Mouse (Mus musculus) MEL (cell line): ENCODE data around the gene Tsen2. TPM values are rescaled to one million over a fixed set of nuclear protein-coding genes. Genes with fewer than 3 reads are reported as not detected.

Source experiments
- DNase-seq: peaks from one replicate; pipeline ENCODE4 v3.0.0; 2011; ENCODE audit warnings: low read depth, low spot score
- H3K27ac ChIP-seq: 2 replicates; pipeline ENCODE4 v1.5.1; 2012; ENCODE audit warnings: low read depth, mild to moderate bottlenecking, control low read depth, low read length, moderate library complexity; ENCODE audit not compliant: control insufficient read depth
- H3K27me3 ChIP-seq, 2 experiments: fragments of 150-350 bp in 1 of 2; sonication (generic) in 1 of 2; 2 replicates each; pipeline ENCODE4 v1.6.1; 2012; ENCODE audit warnings: low read length in 2 of 2, mild to moderate bottlenecking in 2 of 2, improper control_type of control experiment in 1 of 2, moderate library complexity in 1 of 2; ENCODE audit not compliant: insufficient read depth in 2 of 2, control insufficient read depth in 1 of 2
- H3K36me3 ChIP-seq, 2 experiments: 2 replicates each; pipeline ENCODE4 v1.6.1; 2012 to 2014; ENCODE audit warnings: low read length in 2 of 2, improper control_type of control experiment in 1 of 2, inconsistent platforms in 1 of 2, mild to moderate bottlenecking in 1 of 2; ENCODE audit not compliant: insufficient read depth in 2 of 2, control insufficient read depth in 1 of 2
- H3K4me1 ChIP-seq, 2 experiments: fragments of 150-350 bp in 1 of 2; sonication (generic) in 1 of 2; 2 replicates each; pipeline ENCODE4 v1.6.1; 2012; ENCODE audit warnings: low read length in 2 of 2, improper control_type of control experiment in 1 of 2, mild to moderate bottlenecking in 1 of 2; ENCODE audit not compliant: insufficient read depth in 2 of 2, control insufficient read depth in 1 of 2
- H3K4me3 ChIP-seq, 2 experiments: fragments of 150-350 bp in 1 of 2; sonication (generic) in 1 of 2; 2 replicates each; pipeline ENCODE4 v1.5.1; 2012; ENCODE audit warnings: low read depth in 2 of 2, low read length in 2 of 2, mild to moderate bottlenecking in 2 of 2, moderate library complexity in 2 of 2, control low read depth in 1 of 2, improper control_type of control experiment in 1 of 2; ENCODE audit not compliant: control insufficient read depth in 1 of 2, insufficient read depth in 1 of 2
- H3K79me2 ChIP-seq: 2 replicates; pipeline ENCODE4 v1.6.1; 2012; ENCODE audit warnings: mild to moderate bottlenecking, low read length, moderate library complexity; ENCODE audit not compliant: control insufficient read depth, poor library complexity, insufficient read depth
- H3K9ac ChIP-seq: 2 replicates; pipeline ENCODE4 v1.6.1; 2012; ENCODE audit warnings: low read depth, mild to moderate bottlenecking, control low read depth, low read length, moderate library complexity; ENCODE audit not compliant: control insufficient read depth, poor library complexity, severe bottlenecking
- H3K9me3 ChIP-seq: fragments of 150-350 bp; sonication (generic); replicated peaks from 2 replicates; pipeline ENCODE4 v1.6.1; 2012; ENCODE audit warnings: mild to moderate bottlenecking, low read length, improper control_type of control experiment, moderate library complexity; ENCODE audit not compliant: insufficient read depth
- CHD1 ChIP-seq: IDR thresholded peaks from 2 replicates; pipeline ENCODE4 v1.6.1; 2012; ENCODE audit warnings: low read depth, mild to moderate bottlenecking, inconsistent platforms, low read length, improper control_type of control experiment
- CHD2 ChIP-seq: IDR thresholded peaks from 2 replicates; pipeline ENCODE4 v1.6.1; 2011; ENCODE audit warnings: low read length, improper control_type of control experiment
- CTCF ChIP-seq, 3 experiments: IDR thresholded peaks in 2 of 3; conservative IDR thresholded peaks in 1 of 3; 2 replicates each; pipeline ENCODE4 v1.5.1; 2011 to 2012; ENCODE audit warnings: low read length in 3 of 3, low read depth in 2 of 3, mild to moderate bottlenecking in 2 of 3, improper control_type of control experiment in 1 of 3, inconsistent platforms in 1 of 3, mixed read lengths in 1 of 3, moderate library complexity in 1 of 3; ENCODE audit not compliant: control insufficient read depth in 1 of 3, insufficient read depth in 1 of 3, poor library complexity in 1 of 3, severe bottlenecking in 1 of 3
- GABPA ChIP-seq: IDR thresholded peaks from 2 replicates; pipeline ENCODE4 v1.6.1; 2012; ENCODE audit warnings: low read depth, mild to moderate bottlenecking, inconsistent platforms, low read length, improper control_type of control experiment, moderate library complexity
- GATA1 ChIP-seq: IDR thresholded peaks from 2 replicates; pipeline ENCODE4 v1.6.1; 2011; ENCODE audit warnings: low read depth, low read length, improper control_type of control experiment
- HCFC1 ChIP-seq: IDR thresholded peaks from 2 replicates; pipeline ENCODE4 v1.6.1; 2012; ENCODE audit warnings: low read depth, mild to moderate bottlenecking, inconsistent platforms, low read length, improper control_type of control experiment, moderate library complexity
- JUND ChIP-seq: IDR thresholded peaks from 2 replicates; pipeline ENCODE4 v1.6.1; 2011; ENCODE audit warnings: low read depth, mild to moderate bottlenecking, improper control_type of control experiment, low read length
- KAT2A ChIP-seq: conservative IDR thresholded peaks from 2 replicates; pipeline ENCODE4 v1.6.1; 2012; ENCODE audit warnings: low read depth, low read length, improper control_type of control experiment, inconsistent platforms
- MAX ChIP-seq: IDR thresholded peaks from 2 replicates; pipeline ENCODE4 v1.6.1; 2011; ENCODE audit warnings: low read length, improper control_type of control experiment
- MYB ChIP-seq: IDR thresholded peaks from 2 replicates; pipeline ENCODE4 v1.6.1; 2011; ENCODE audit warnings: mild to moderate bottlenecking, low read depth, low read length, improper control_type of control experiment
- NELFE ChIP-seq: IDR thresholded peaks from 2 replicates; pipeline ENCODE4 v1.6.1; 2011; ENCODE audit warnings: low read depth, low read length, improper control_type of control experiment
- NRF1 ChIP-seq: IDR thresholded peaks from 2 replicates; pipeline ENCODE4 v1.6.1; 2014; ENCODE audit warnings: low read depth, mild to moderate bottlenecking, inconsistent platforms, low read length, improper control_type of control experiment, moderate library complexity; ENCODE audit not compliant: poor library complexity, insufficient read depth, severe bottlenecking
- POLR2AphosphoS5 ChIP-seq: IDR thresholded peaks from 2 replicates; pipeline ENCODE4 v1.6.1; 2012; ENCODE audit warnings: low read depth, borderline replicate concordance, mild to moderate bottlenecking, inconsistent platforms, low read length, moderate library complexity, mixed read lengths
- RAD21 ChIP-seq: IDR thresholded peaks from 2 replicates; pipeline ENCODE4 v1.6.1; 2011; ENCODE audit warnings: mild to moderate bottlenecking, low read depth, low read length, improper control_type of control experiment
- RCOR1 ChIP-seq: IDR thresholded peaks from 2 replicates; pipeline ENCODE4 v1.6.1; 2012; ENCODE audit warnings: low read depth, mild to moderate bottlenecking, inconsistent platforms, low read length, improper control_type of control experiment
- SMC3 ChIP-seq: IDR thresholded peaks from 2 replicates; pipeline ENCODE4 v1.6.1; 2011; ENCODE audit warnings: low read depth, low read length, improper control_type of control experiment
- TAL1 ChIP-seq: IDR thresholded peaks from 2 replicates; pipeline ENCODE4 v1.6.1; 2012; ENCODE audit warnings: mild to moderate bottlenecking, inconsistent platforms, low read length, moderate library complexity, mixed read lengths
- TBP ChIP-seq: IDR thresholded peaks from 2 replicates; pipeline ENCODE4 v1.8.0; 2011; ENCODE audit warnings: low read depth, low read length, improper control_type of control experiment
- TCF12 ChIP-seq: IDR thresholded peaks from 2 replicates; pipeline ENCODE4 v1.6.1; 2014; ENCODE audit warnings: low read depth, mild to moderate bottlenecking, inconsistent platforms, low read length, improper control_type of control experiment, moderate library complexity
- UBTF ChIP-seq: IDR thresholded peaks from 2 replicates; pipeline ENCODE4 v1.6.1; 2012; ENCODE audit warnings: low read depth, mild to moderate bottlenecking, inconsistent platforms, low read length, improper control_type of control experiment, moderate library complexity, borderline replicate concordance; ENCODE audit not compliant: insufficient read depth
- USF2 ChIP-seq, 2 experiments: IDR thresholded peaks; 2 replicates each; pipeline ENCODE4 v1.6.1; 2011 to 2012; ENCODE audit warnings: improper control_type of control experiment in 2 of 2, low read length in 2 of 2, borderline replicate concordance in 1 of 2, inconsistent platforms in 1 of 2, low read depth in 1 of 2, mild to moderate bottlenecking in 1 of 2; ENCODE audit not compliant: insufficient read depth in 1 of 2
- ZC3H11A ChIP-seq: IDR thresholded peaks from 2 replicates; pipeline ENCODE4 v1.6.1; 2012; ENCODE audit warnings: low read depth, mild to moderate bottlenecking, inconsistent platforms, low read length, improper control_type of control experiment
- ZKSCAN1 ChIP-seq: IDR thresholded peaks from 2 replicates; pipeline ENCODE4 v1.6.1; 2012; ENCODE audit warnings: low read depth, mild to moderate bottlenecking, inconsistent platforms, low read length, improper control_type of control experiment, moderate library complexity
- ZMIZ1 ChIP-seq: IDR thresholded peaks from 2 replicates; pipeline ENCODE4 v1.6.1; 2012; ENCODE audit warnings: low read depth, mild to moderate bottlenecking, inconsistent platforms, low read length, improper control_type of control experiment, moderate library complexity
- ZNF384 ChIP-seq: IDR thresholded peaks from 2 replicates; pipeline ENCODE4 v1.6.1; 2012; ENCODE audit warnings: low read depth, mild to moderate bottlenecking, inconsistent platforms, low read length, improper control_type of control experiment
- polyA plus RNA-seq, 2 experiments: library from polyadenylated mRNA; stranded (reverse) in 1 of 2; unstranded in 1 of 2; fragments of >175 nt in 1 of 2; fragments of >200 nt in 1 of 2; gene quantifications; 2 replicates each; pipeline versions ENCODE4 v1.2.1 to v1.2.4; 2012; ENCODE audit warnings: low replicate concordance in 2 of 2, low read depth in 1 of 2; ENCODE audit not compliant: insufficient read length in 2 of 2, insufficient read depth in 1 of 2, missing spikeins in 1 of 2
- total RNA-seq: library from RNA; depleted of rRNA; stranded (reverse); fragments of 300-350 nt; gene quantifications from 2 replicates; pipeline ENCODE4 v1.2.3, GENCODE M21; 2012

Tsen2 gene
- total and polyA plus RNA-seq, 3 experiments: 27.0 to 32.6 TPM; not detected in 1

GRCm38 (mm10) chr6:115610301-115610700 lies 65.8 kb downstream of the Tsen2 start:
- H3K27me3 ChIP-seq: no peaks in the 10 kb centered on the region
- H3K4me3 ChIP-seq: no peak overlapping the region
- H3K9me3 ChIP-seq: no peaks in the 10 kb centered on the region
- no peak for DNase-seq
- H3K36me3 ChIP-seq: peaks cover 0 to 11% of the 10 kb centered on the region in 2 experiments; a peak in 2 of 4 replicates
- H3K79me2 ChIP-seq: peaks cover 2% of the 10 kb centered on the region; the same call in 1 of the 2 replicates
- H3K9ac ChIP-seq: no peak overlapping the region
- TF ChIP-seq ZC3H11A (no peak), ZKSCAN1 (no peak), JUND (no peak), POLR2AphosphoS5 (no peak), UBTF (no peak), RCOR1 (no peak), MYB (no peak), GATA1 (no peak), ZMIZ1 (no peak), NELFE (no peak), GABPA (no peak), KAT2A (no peak), TBP (no peak), RAD21 (no peak), CHD1 (no peak), TAL1 (no peak), MAX (no peak), CHD2 (no peak), CTCF (IDR thresholded peaks at IDR 0.05 in 2 of 3, conservative IDR thresholded peaks at IDR 0.05 in 1 of 3; ENCODE audit: control insufficient read depth in 1 of 3, insufficient read depth in 1 of 3, low read depth in 2 of 3, low read length in 3 of 3, poor library complexity in 1 of 3, severe bottlenecking in 1 of 3) (no peak)
- H3K27ac ChIP-seq: no peak overlapping the region
- H3K4me1 ChIP-seq: no peaks in the 10 kb centered on the region

GRCm38 (mm10) chr6:115613793-115614192 lies 69.3 kb downstream of the Tsen2 start:
- Histone ChIP-seq H3K9me3 (no peaks in the 10 kb centered on the region), H3K4me3 (no peak overlapping the region), H3K79me2 (no peaks in the 10 kb centered on the region), H3K9ac (no peak overlapping the region), H3K36me3 (peaks cover 0 to 18% of the 10 kb centered on the region in 2 experiments; a peak in 2 of 4 replicates), H3K27ac (no peak overlapping the region), H3K27me3 (no peaks in the 10 kb centered on the region), H3K4me1 (no peaks in the 10 kb centered on the region)
- TF ChIP-seq ZNF384 (no peak), TCF12 (no peak), GATA1 (no peak), SMC3 (no peak), UBTF (no peak), TAL1 (no peak), MAX (no peak), HCFC1 (no peak), GABPA (no peak), USF2 (IDR thresholded peaks at IDR 0.05; ENCODE audit: borderline replicate concordance in 1 of 2, insufficient read depth in 1 of 2, low read depth in 1 of 2, low read length in 2 of 2) (no peak), CHD1 (no peak), NRF1 (no peak)
- DNase-seq: no peak
